Mouse (Mus musculus) neural tube, embryonic 14.5 days (tissue): Measurements from ENCODE around the gene Nckipsd. TPM values are rescaled to one million over a fixed set of nuclear protein-coding genes. Genes with fewer than 3 reads are reported as not detected.

Source experiments
- ATAC-seq: fragments of 200-750 bp; cut with Nextera tagmentation; 2 replicates; pipeline ENCODE4 v1.8.0; 2017; ENCODE audit warnings: low read depth, mild to moderate bottlenecking, moderate TSS enrichment, moderate library complexity
- H3K27ac ChIP-seq: fragments of 300-500 bp; sonication (generic); 2 replicates; pipeline ENCODE4 v1.5.1; 2014; ENCODE audit warnings: low read depth, mild to moderate bottlenecking, control low read depth, low read length, moderate library complexity, mixed read lengths
- H3K27me3 ChIP-seq: fragments of 300-500 bp; sonication (generic); 2 replicates; pipeline ENCODE4 v1.6.1; 2014; ENCODE audit warnings: low read length; ENCODE audit not compliant: control insufficient read depth, insufficient read depth
- H3K36me3 ChIP-seq: fragments of 300-500 bp; sonication (generic); 2 replicates; pipeline ENCODE4 v1.6.1; 2014; ENCODE audit warnings: low read length, mixed read lengths; ENCODE audit not compliant: control insufficient read depth, insufficient read depth
- H3K4me1 ChIP-seq: fragments of 300-500 bp; sonication (generic); 2 replicates; pipeline ENCODE4 v1.6.1; 2014; ENCODE audit warnings: low read length; ENCODE audit not compliant: control insufficient read depth, insufficient read depth
- H3K4me2 ChIP-seq: fragments of 300-500 bp; sonication (generic); 2 replicates; pipeline ENCODE4 v1.6.1; 2014; ENCODE audit warnings: mild to moderate bottlenecking, low read depth, low read length, control low read depth
- H3K4me3 ChIP-seq: fragments of 300-500 bp; sonication (generic); 2 replicates; pipeline ENCODE4 v1.5.1; 2014; ENCODE audit warnings: low read depth, low read length, control low read depth, mixed read lengths
- H3K9ac ChIP-seq: fragments of 300-500 bp; sonication (generic); replicated peaks from 2 replicates; pipeline ENCODE4 v1.6.1; 2014; ENCODE audit warnings: low read depth, mild to moderate bottlenecking, control low read depth, low read length, mixed read lengths
- H3K9me3 ChIP-seq: fragments of 300-500 bp; sonication (generic); 2 replicates; pipeline ENCODE4 v1.6.1; 2016; ENCODE audit warnings: low read length; ENCODE audit not compliant: control insufficient read depth
- WGBS: fragments of 180-500 bp; shearing (Covaris S2); extraction: QIAGEN DNeasy Blood & Tissue Kit; methylation state at CpG from one replicate; pipeline ENCODE4 v1.1.7; 2014; 5-methylcytosine and 5-hydroxymethylcytosine counted together
- polyA plus RNA-seq: library from polyadenylated mRNA; unstranded; fragments of >200 nt; fragmentation: Nextera tagmentation; extraction: Ambion mirVana; gene quantifications from 2 replicates; pipeline ENCODE4 v1.2.1, GENCODE M21; 2014

The Nckipsd gene
- polyA plus RNA-seq, result 25.4 and 30.0 TPM in 2 replicates

DNA sequence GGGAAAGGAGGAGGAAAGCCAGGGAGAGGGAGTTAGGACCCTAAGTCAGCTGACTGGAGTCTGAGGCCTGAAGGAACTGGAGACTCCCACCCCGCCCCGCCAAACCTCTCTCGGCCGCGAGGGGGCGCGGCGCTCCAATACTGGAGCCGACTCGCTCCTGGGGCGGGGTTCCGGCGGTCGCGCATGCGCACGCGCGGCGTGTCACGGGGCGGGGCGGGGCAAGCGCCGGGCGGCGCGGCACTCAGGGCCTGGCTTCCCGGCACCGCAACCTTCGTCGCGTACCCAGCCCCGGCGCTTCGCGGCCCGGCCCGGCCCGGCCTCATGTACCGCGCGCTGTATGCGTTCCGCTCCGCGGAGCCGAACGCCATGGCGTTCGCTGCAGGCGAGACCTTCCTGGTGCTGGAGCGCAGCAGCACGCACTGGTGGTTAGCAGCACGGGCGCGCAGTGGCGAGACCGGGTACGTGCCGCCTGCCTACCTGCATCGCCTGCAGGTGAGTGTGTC is at the start of gene Nckipsd:
Nckipsd (plus strand) TSS at position 206 of the 503 bp plus-strand sequence.
- peak within 1 kb of the TSS; percentile 64 for H3K4me2 ChIP-seq
- no peaks in the 10 kb centered on the region for H3K9me3 ChIP-seq
- H3K4me1 ChIP-seq, result no peaks in the 10 kb centered on the region; the same call in 1 of the 2 replicates
- H3K36me3 ChIP-seq, result peaks cover 40% of the 10 kb centered on the region
- no peaks in the 10 kb centered on the region for H3K27me3 ChIP-seq
- peak; percentile 88 for ATAC-seq
- H3K27ac ChIP-seq, result peak within 1 kb of the TSS; percentile 49; the same call in 1 of the 2 replicates
- H3K9ac ChIP-seq, result peak within 1 kb of the TSS; percentile 80
- under 1% methylated on average over 61 of the region's 62 CpGs for WGBS
- H3K4me3 ChIP-seq, result peak within 1 kb of the TSS; percentile 78

DNA sequence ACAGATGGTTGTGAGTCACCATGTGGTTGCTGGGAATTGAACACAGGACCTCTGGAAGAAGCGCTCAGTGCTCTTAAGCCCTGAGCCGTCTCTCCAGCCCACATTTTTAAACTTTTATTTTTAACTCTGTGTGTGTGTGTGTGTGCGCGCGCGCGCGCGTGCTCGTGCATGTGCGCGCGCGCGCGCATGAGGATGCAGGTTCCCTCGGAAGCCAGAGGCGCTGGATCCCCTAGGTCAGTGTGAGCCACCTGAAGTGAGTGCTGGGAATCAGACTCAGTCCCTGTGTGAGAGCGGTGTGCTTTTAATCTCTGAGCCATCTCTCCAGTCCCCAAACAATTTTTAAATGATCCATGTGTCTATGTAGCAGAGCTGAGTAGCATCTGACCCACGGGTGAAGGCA is 49.0 kb upstream of the Nckipsd start:
- H3K27me3 ChIP-seq, result no peaks in the 10 kb centered on the region
- H3K4me2 ChIP-seq, result no peak overlapping the region
- no peak overlapping the region for H3K27ac ChIP-seq
- H3K9me3 ChIP-seq, result no peaks in the 10 kb centered on the region
- 96% methylated on average over 20 of the region's 20 CpGs for WGBS
- no peak overlapping the region for H3K9ac ChIP-seq
- H3K4me3 ChIP-seq, result no peak overlapping the region
- no peak for ATAC-seq
- no peaks in the 10 kb centered on the region for H3K36me3 ChIP-seq
- no peaks in the 10 kb centered on the region for H3K4me1 ChIP-seq

DNA sequence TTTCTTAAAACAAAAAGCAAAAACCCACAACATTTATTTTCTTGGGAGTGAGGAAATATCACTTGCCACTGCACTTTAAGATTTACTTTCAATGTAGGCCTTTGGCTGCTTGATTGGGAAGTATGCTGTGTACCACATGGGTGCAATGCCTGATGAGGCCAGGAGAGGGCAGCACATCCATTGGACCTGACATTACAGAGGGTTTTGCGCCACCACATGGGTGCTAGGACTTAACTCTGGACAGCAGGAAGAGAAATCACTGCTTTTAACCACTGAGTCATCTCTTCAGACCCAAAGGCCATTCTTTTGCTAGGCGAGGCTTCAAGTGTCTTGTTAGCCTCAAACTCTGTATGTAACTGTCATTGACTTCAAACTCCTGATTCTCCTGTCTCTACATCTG is 48.4 kb upstream of the Nckipsd start:
- H3K27me3 ChIP-seq, result no peaks in the 10 kb centered on the region
- no peak overlapping the region for H3K9ac ChIP-seq
- H3K27ac ChIP-seq, result no peak overlapping the region
- H3K4me3 ChIP-seq, result no peak overlapping the region
- no peaks in the 10 kb centered on the region for H3K36me3 ChIP-seq
- no peaks in the 10 kb centered on the region for H3K4me1 ChIP-seq
- H3K4me2 ChIP-seq, result no peak overlapping the region
- no peak for ATAC-seq
- 56% methylated on average over 2 of the region's 2 CpGs for WGBS
- H3K9me3 ChIP-seq, result no peaks in the 10 kb centered on the region

DNA sequence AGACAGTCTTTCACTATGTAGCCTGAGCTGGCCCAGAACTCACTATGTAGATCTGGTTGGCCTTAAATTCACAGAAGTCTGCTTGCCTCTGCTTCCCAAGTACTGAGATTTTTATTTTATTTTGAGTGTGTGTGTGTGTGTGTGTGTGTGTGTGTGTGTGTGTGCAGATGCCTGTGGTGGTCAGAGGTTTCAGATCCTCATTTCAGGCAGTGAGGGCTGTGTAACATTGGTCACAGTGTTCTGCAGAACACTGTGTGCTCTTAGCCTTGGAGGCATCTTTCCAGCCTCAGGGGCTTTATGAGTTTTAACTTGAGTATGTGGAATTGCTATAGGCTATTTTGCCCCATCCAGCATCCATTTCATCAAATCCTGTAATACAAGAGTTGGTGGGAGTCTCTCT is 46.6 kb upstream of the Nckipsd start:
- no peaks in the 10 kb centered on the region for H3K4me1 ChIP-seq
- no peak overlapping the region for H3K9ac ChIP-seq
- no peak overlapping the region for H3K4me2 ChIP-seq
- H3K27me3 ChIP-seq, result no peaks in the 10 kb centered on the region
- no peaks in the 10 kb centered on the region for H3K36me3 ChIP-seq
- ATAC-seq, result no peak
- no peak overlapping the region for H3K27ac ChIP-seq
- H3K9me3 ChIP-seq, result no peaks in the 10 kb centered on the region
- no peak overlapping the region for H3K4me3 ChIP-seq

DNA sequence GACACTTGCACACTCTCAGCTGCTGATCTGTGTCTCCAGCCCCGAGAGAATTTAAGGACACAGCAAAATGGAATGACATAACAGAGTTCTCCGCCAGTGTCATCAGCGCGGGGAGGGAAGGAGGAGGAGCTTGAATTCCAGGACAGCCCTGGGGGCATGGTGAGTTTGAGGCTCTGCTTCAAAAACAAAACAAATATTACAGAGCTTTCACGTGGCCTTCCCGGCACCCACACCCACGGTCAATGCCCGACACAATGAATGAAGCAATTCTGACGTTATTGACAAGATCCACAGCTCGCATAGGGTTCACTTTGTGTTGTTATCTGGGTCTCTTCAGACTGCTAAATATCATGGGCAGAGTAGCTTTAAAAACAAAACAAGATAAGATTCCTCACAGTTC is 43.2 kb upstream of the Nckipsd start:
- H3K36me3 ChIP-seq, result no peaks in the 10 kb centered on the region
- no peak overlapping the region for H3K9ac ChIP-seq
- no peak overlapping the region for H3K4me3 ChIP-seq
- WGBS, result 78% methylated on average over 10 of the region's 10 CpGs
- no peak overlapping the region for H3K27ac ChIP-seq
- H3K4me1 ChIP-seq, result no peaks in the 10 kb centered on the region
- H3K27me3 ChIP-seq, result no peaks in the 10 kb centered on the region
- no peak for ATAC-seq
- no peak overlapping the region for H3K4me2 ChIP-seq
- H3K9me3 ChIP-seq, result no peaks in the 10 kb centered on the region

DNA sequence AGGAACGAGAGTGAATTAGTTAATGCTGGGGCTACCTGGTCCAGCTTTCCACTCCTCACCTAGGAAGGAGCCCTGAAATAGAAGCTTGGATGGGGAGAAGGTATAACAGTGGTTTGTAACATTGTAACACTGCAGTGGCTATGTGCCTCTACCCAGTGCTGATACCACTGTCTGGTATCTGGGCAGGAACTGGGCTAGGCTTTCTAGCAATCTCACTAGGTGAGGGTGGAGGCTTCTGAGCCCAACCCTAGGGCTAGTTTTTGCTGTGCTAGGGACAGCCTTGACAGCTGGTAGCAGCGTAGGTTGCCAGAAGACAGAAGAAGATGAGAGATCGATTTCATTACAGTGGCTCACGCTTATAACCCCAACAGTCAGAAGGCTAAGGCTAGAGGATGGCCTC is 31.6 kb upstream of the Nckipsd start:
- no peaks in the 10 kb centered on the region for H3K36me3 ChIP-seq
- ATAC-seq, result no peak
- no peak overlapping the region for H3K4me2 ChIP-seq
- H3K9ac ChIP-seq, result no peak overlapping the region
- WGBS, result 91% methylated on average over 4 of the region's 4 CpGs
- no peak overlapping the region for H3K27ac ChIP-seq
- H3K9me3 ChIP-seq, result no peaks in the 10 kb centered on the region
- no peaks in the 10 kb centered on the region for H3K27me3 ChIP-seq
- H3K4me3 ChIP-seq, result no peak overlapping the region
- H3K4me1 ChIP-seq, result no peaks in the 10 kb centered on the region

DNA sequence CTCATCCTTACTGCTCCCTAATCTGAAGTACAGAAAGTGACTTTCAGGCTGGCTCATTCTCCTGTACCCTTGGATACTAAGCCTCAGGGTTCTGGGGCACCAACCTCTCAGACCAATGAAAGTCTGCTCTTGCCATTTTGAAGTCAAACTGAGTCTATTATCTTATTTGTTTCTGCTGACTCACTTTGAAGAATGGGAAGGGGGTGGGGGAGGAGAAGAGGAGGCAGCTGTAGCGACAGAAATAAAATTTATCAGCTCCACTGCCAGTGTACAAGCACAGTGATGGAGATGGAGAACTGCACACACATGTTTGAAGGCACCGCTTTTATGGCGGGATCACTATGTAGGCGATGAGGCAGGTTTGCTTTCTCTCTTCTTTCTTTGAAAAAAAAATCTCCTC is 30.9 kb upstream of the Nckipsd start:
- H3K4me3 ChIP-seq, result no peak overlapping the region
- no peaks in the 10 kb centered on the region for H3K27me3 ChIP-seq
- no peaks in the 10 kb centered on the region for H3K9me3 ChIP-seq
- H3K4me2 ChIP-seq, result no peak overlapping the region
- no peaks in the 10 kb centered on the region for H3K4me1 ChIP-seq
- no peak for ATAC-seq
- no peak overlapping the region for H3K27ac ChIP-seq
- WGBS, result 83% methylated on average over 4 of the region's 4 CpGs
- no peaks in the 10 kb centered on the region for H3K36me3 ChIP-seq
- H3K9ac ChIP-seq, result no peak overlapping the region

DNA sequence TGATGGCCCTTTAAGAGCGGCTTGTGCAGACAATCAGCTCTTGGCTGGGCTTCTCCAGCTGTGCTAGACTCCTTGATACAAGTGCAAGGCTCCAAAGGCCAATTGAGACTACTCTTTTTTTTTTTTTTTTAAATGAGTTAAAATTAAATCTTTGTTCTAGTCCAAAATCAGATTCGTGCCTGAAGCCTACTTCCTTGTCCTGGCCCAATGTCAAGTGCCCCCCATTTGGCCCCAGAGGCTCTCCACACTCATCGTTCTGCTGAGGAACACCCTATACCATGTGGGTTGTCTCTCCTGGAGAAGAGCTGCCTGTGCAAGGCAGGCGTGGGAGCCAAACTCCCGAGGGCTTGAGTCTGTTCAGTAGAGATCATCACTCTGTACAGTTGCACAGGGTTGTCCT is 27.2 kb upstream of the Nckipsd start:
- Histone ChIP-seq H3K4me3 (no peak overlapping the region), H3K27ac (no peak overlapping the region), H3K27me3 (no peaks in the 10 kb centered on the region), H3K9ac (no peak overlapping the region), H3K4me2 (no peak overlapping the region), H3K36me3 (no peaks in the 10 kb centered on the region), H3K4me1 (peaks cover 9% of the 10 kb centered on the region), H3K9me3 (no peaks in the 10 kb centered on the region)
- WGBS, result 65% methylated on average over 5 of the region's 5 CpGs
- ATAC-seq, result no peak

DNA sequence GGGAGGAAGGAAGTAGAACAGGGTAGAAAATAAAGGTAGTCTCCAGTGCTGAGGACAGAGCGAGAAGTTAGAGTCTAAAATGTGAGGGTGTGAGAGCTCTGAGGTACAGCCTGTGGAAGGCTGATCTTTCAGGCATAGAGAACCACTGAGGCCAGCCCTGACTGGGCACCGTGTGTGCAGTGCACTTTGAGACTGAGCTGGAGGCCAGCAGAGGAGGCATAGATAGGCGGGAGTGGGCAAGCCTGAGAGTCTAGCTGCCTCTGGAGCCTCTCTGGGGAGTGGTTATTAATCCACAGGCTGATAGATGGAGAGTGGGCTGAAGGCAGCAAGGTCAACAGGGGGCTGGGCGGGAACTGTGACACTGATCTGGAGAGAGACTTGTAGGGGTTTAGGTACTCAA is 26.3 kb upstream of the Nckipsd start:
- Histone ChIP-seq H3K27me3 (no peaks in the 10 kb centered on the region), H3K9ac (no peak overlapping the region), H3K9me3 (no peaks in the 10 kb centered on the region), H3K4me3 (no peak overlapping the region), H3K4me2 (no peak overlapping the region), H3K4me1 (peaks cover 18% of the 10 kb centered on the region), H3K27ac (no peak overlapping the region), H3K36me3 (0 out of 2 replicates have a peak, but pooled peaks cover 2% of the 10 kb centered on the region)
- ATAC-seq, result no peak
- 65% methylated on average over 4 of the region's 4 CpGs for WGBS
